7 mouse cellular contexts compared by ENCODE assay signal in genomic region chr3:51561109-51561992, GRCm38 (mm10). TPM values are rescaled to one million over a fixed set of nuclear protein-coding genes. Genes with fewer than 3 reads are reported as not detected.
A peak's percentile ranks its signal among the peaks of the same experiment; 100 is the strongest.
DNase-seq lines count a peak whose midpoint lies in the region; ATAC-seq lines count a peak whose summit lies in the region.

No protein-coding gene starts in this region.

- peaks cover 12% of the 10 kb centered on the region for H3K4me1 ChIP-seq in hindbrain, embryonic 16.5 days (ENCODE audit: control insufficient read depth, insufficient read depth, low read depth, low read length)
- H3K4me1 ChIP-seq in megakaryocyte, embryonic 14.5 days: peaks cover 59% of the 10 kb centered on the region

- H3K36me3 ChIP-seq in hindbrain, embryonic 16.5 days (ENCODE audit: control insufficient read depth, insufficient read depth, low read length): no peaks in the 10 kb centered on the region
- H3K36me3 ChIP-seq in megakaryocyte, embryonic 14.5 days (replicated peaks; ENCODE audit: low read length): peaks cover 18% of the 10 kb centered on the region

- H3K27me3 ChIP-seq in hindbrain, embryonic 16.5 days (replicated peaks; ENCODE audit: control insufficient read depth, insufficient read depth, low read length): no peaks in the 10 kb centered on the region
- no peaks in the 10 kb centered on the region for H3K27me3 ChIP-seq in megakaryocyte, embryonic 14.5 days (replicated peaks)

- peak overlapping the region; percentile 96 for H3K4me2 ChIP-seq in hindbrain, embryonic 16.5 days (ENCODE audit: low read length)

- ATAC-seq in hindbrain, embryonic 16.5 days: peak; percentile 52

- peak overlapping the region; percentile 95 for H3K9ac ChIP-seq in hindbrain, embryonic 16.5 days (ENCODE audit: low read depth, low read length)

- DNase-seq in ZHBTc4 (ENCODE audit: low read depth, low spot score): peak; percentile 70
- DNase-seq in cerebellum, postnatal 10 days: peak; percentile 79 to 80
- DNase-seq in frontal cortex, postnatal 25 days (ENCODE audit: low spot score in 2 of 2): peak; percentile 22 to 47
- peak; percentile 42 to 74 for DNase-seq in left cerebral cortex, postnatal 10 days (ENCODE audit: extremely low spot score in 1 of 2, low spot score in 2 of 2)
- DNase-seq in right cerebral cortex, postnatal 14 days: peak; percentile 66

- intact Hi-C loops in left cerebral cortex, postnatal 10 days (cut with DNase I): loop anchor here (5.0 kb wide), 2 partner anchors 49 to 79 kb away; partner anchors contain the start of gene Rab33b

- H3K27ac ChIP-seq in hindbrain, embryonic 16.5 days (ENCODE audit: low read depth, low read length): peak overlapping the region; percentile 89

- WGBS in hindbrain, embryonic 16.5 days: under 1% methylated on average over 32 of the region's 32 CpGs

- H3K9me3 ChIP-seq in hindbrain, embryonic 16.5 days (ENCODE audit: control insufficient read depth, low read length): no peaks in the 10 kb centered on the region
- H3K9me3 ChIP-seq in megakaryocyte, embryonic 14.5 days: no peaks in the 10 kb centered on the region

- H3K4me3 ChIP-seq in hindbrain, embryonic 16.5 days (ENCODE audit: low read length): peak overlapping the region; percentile 91
- H3K4me3 ChIP-seq in megakaryocyte, embryonic 14.5 days (replicated peaks): peak overlapping the region; percentile 100

RNA-seq across cellular contexts. Expression of gene Setd7, which starts 0.7 kb away (rescaled TPM):
- polyA plus RNA-seq in hindbrain, embryonic 16.5 days (2015; fragmentation: Nextera tagmentation; extraction: Ambion mirVana): 2.1 and 2.7 TPM in 2 replicates
- 10 to 100 TPM; 50.8 to 53.3 TPM for total RNA-seq in left cerebral cortex, postnatal 10 days (2021)
- polyA plus RNA-seq in megakaryocyte, embryonic 14.5 days (2012; ENCODE audit: insufficient read depth, low replicate concordance): 4.2 and 5.0 TPM in 2 replicates

Comparison
In these comparisons a context has a peak if more than half of its experiments do, and no peak if none do; other contexts are left out.
1. Peak in every context shown above with its lines: DNase-seq, ATAC-seq, H3K4me3 ChIP-seq and H3K27ac ChIP-seq.